Mouse (Mus musculus): ENCODE results near the gene Rbak. TPM values are rescaled to one million over a fixed set of nuclear protein-coding genes. Genes with fewer than 3 reads are reported as not detected.
A peak's percentile ranks its signal among the peaks of the same experiment; 100 is the strongest.

Gene Rbak
- 19.9 and 22.6 TPM in 2 replicates for total RNA-seq (2014; rRNA removed)
- 7.5 and 9.7 TPM in 2 replicates for polyA plus RNA-seq (2015; fragmentation: Nextera tagmentation; extraction: Ambion mirVana)

- Histone ChIP-seq H3K4me1 (ENCODE audit: insufficient read depth) (peaks cover 4% of the 10 kb centered on the region; the same call in 1 of the 2 replicates), H3K9ac (peak within 1 kb of the TSS; percentile 85), H3K9me3 (ENCODE audit: low read length) (no peaks in the 10 kb centered on the region), H3K36me3 (ENCODE audit: insufficient read depth) (peaks cover 29% of the 10 kb centered on the region), H3K27me3 (ENCODE audit: insufficient read depth, low read length) (no peaks in the 10 kb centered on the region), H3K4me3 (ENCODE audit: low read depth, low read length) (peak within 1 kb of the TSS; percentile 79), H3K27ac (ENCODE audit: low read depth, low read length) (peak within 1 kb of the TSS; percentile 93), H3K4me2 (ENCODE audit: low read depth) (peak within 1 kb of the TSS; percentile 81)
- peak; percentile 32 for TF ChIP-seq CTCF (IDR thresholded peaks at IDR 0.05; ENCODE audit: low read depth)
- DNase-seq (peak; percentile 97), ATAC-seq (peak; percentile 99)
- 2% methylated on average over 52 of the region's 58 CpGs for WGBS
These were observed at the start of gene Rbak, which contains the start of gene Spdye4b for GRCm38 (mm10) chr5:143180255-143181076. Rbak (minus strand) TSS chr5:143180775. Spdye4b (plus strand) TSS chr5:143181017.

- H3K27me3 ChIP-seq (ENCODE audit: insufficient read depth, low read length), result no peaks in the 10 kb centered on the region
- no peaks in the 10 kb centered on the region for H3K9me3 ChIP-seq (ENCODE audit: low read length)
- no peak for TF ChIP-seq CTCF (IDR thresholded peaks at IDR 0.05; ENCODE audit: low read depth)
- WGBS, result 90% methylated on average over 3 of the region's 3 CpGs
- H3K4me2 ChIP-seq (ENCODE audit: low read depth), result no peak within 1 kb of the TSS
- no peaks in the 10 kb centered on the region for H3K4me1 ChIP-seq (ENCODE audit: insufficient read depth)
- H3K4me3 ChIP-seq (ENCODE audit: low read depth, low read length), result no peak within 1 kb of the TSS
- ATAC-seq (no peak), DNase-seq (no peak)
- H3K36me3 ChIP-seq (ENCODE audit: insufficient read depth), result no peaks in the 10 kb centered on the region
- no peak within 1 kb of the TSS for H3K27ac ChIP-seq (ENCODE audit: low read depth, low read length)
- no peak within 1 kb of the TSS for H3K9ac ChIP-seq
These were observed 46.2 kb upstream of the Rbak start, which contains the start of gene Spdye4a for GRCm38 (mm10) chr5:143226790-143227189. Spdye4a (minus strand) TSS chr5:143226890.

- Histone ChIP-seq H3K27me3 (ENCODE audit: insufficient read depth, low read length) (no peaks in the 10 kb centered on the region), H3K36me3 (ENCODE audit: insufficient read depth) (no peaks in the 10 kb centered on the region), H3K27ac (ENCODE audit: low read depth, low read length) (no peak overlapping the region), H3K4me3 (ENCODE audit: low read depth, low read length) (no peak overlapping the region), H3K9me3 (ENCODE audit: low read length) (no peaks in the 10 kb centered on the region), H3K9ac (no peak overlapping the region), H3K4me2 (ENCODE audit: low read depth) (no peak overlapping the region), H3K4me1 (ENCODE audit: insufficient read depth) (no peaks in the 10 kb centered on the region)
- TF ChIP-seq CTCF (IDR thresholded peaks at IDR 0.05; ENCODE audit: low read depth), result no peak
- ATAC-seq (no peak), DNase-seq (no peak)
- WGBS, result 82% methylated on average over 1 of the region's 1 CpGs
These were observed 41.7 kb upstream of the Rbak start for GRCm38 (mm10) chr5:143222287-143222686.

- Histone ChIP-seq H3K36me3 (ENCODE audit: insufficient read depth) (no peaks in the 10 kb centered on the region), H3K27me3 (ENCODE audit: insufficient read depth, low read length) (no peaks in the 10 kb centered on the region), H3K4me1 (ENCODE audit: insufficient read depth) (no peaks in the 10 kb centered on the region), H3K4me2 (ENCODE audit: low read depth) (no peak overlapping the region), H3K27ac (ENCODE audit: low read depth, low read length) (no peak overlapping the region), H3K9me3 (ENCODE audit: low read length) (no peaks in the 10 kb centered on the region), H3K4me3 (ENCODE audit: low read depth, low read length) (no peak overlapping the region), H3K9ac (no peak overlapping the region)
- ATAC-seq, result no peak
- TF ChIP-seq CTCF (IDR thresholded peaks at IDR 0.05; ENCODE audit: low read depth), result no peak
- DNase-seq, result no peak
- WGBS, result 78% methylated on average over 5 of the region's 5 CpGs
These were observed 40.4 kb upstream of the Rbak start for GRCm38 (mm10) chr5:143220996-143221395.

GRCm38 (mm10) chr5:143213832-143214231, 33.3 kb upstream of the Rbak start:
- ATAC-seq (no peak), DNase-seq (no peak)
- no peaks in the 10 kb centered on the region for H3K36me3 ChIP-seq (ENCODE audit: insufficient read depth)
- H3K4me3 ChIP-seq (ENCODE audit: low read depth, low read length), result no peak overlapping the region
- no peak overlapping the region for H3K4me2 ChIP-seq (ENCODE audit: low read depth)
- no peaks in the 10 kb centered on the region for H3K27me3 ChIP-seq (ENCODE audit: insufficient read depth, low read length)
- H3K9me3 ChIP-seq (ENCODE audit: low read length), result no peaks in the 10 kb centered on the region
- WGBS, result 88% methylated on average over 2 of the region's 2 CpGs
- H3K27ac ChIP-seq (ENCODE audit: low read depth, low read length), result no peak overlapping the region
- no peaks in the 10 kb centered on the region for H3K4me1 ChIP-seq (ENCODE audit: insufficient read depth)
- no peak overlapping the region for H3K9ac ChIP-seq
- no peak for TF ChIP-seq CTCF (IDR thresholded peaks at IDR 0.05; ENCODE audit: low read depth)

GRCm38 (mm10) chr5:143205015-143205414, 24.4 kb upstream of the Rbak start:
- no peaks in the 10 kb centered on the region for H3K9me3 ChIP-seq (ENCODE audit: low read length)
- WGBS, result 77% methylated on average over 3 of the region's 3 CpGs
- H3K27ac ChIP-seq (ENCODE audit: low read depth, low read length), result no peak overlapping the region
- DNase-seq, result no peak
- no peaks in the 10 kb centered on the region for H3K36me3 ChIP-seq (ENCODE audit: insufficient read depth)
- H3K4me3 ChIP-seq (ENCODE audit: low read depth, low read length), result no peak overlapping the region
- no peaks in the 10 kb centered on the region for H3K4me1 ChIP-seq (ENCODE audit: insufficient read depth)
- no peak overlapping the region for H3K4me2 ChIP-seq (ENCODE audit: low read depth)
- no peak for ATAC-seq
- TF ChIP-seq CTCF (IDR thresholded peaks at IDR 0.05; ENCODE audit: low read depth), result 0 out of 2 replicates have a peak, but pooled peaks have one; percentile 7
- no peak overlapping the region for H3K9ac ChIP-seq
- no peaks in the 10 kb centered on the region for H3K27me3 ChIP-seq (ENCODE audit: insufficient read depth, low read length)

- DNase-seq, result no peak
- Histone ChIP-seq H3K4me1 (ENCODE audit: insufficient read depth) (no peaks in the 10 kb centered on the region), H3K27me3 (ENCODE audit: insufficient read depth, low read length) (no peaks in the 10 kb centered on the region), H3K4me2 (ENCODE audit: low read depth) (no peak overlapping the region), H3K9me3 (ENCODE audit: low read length) (no peaks in the 10 kb centered on the region), H3K4me3 (ENCODE audit: low read depth, low read length) (no peak overlapping the region), H3K9ac (no peak overlapping the region), H3K36me3 (ENCODE audit: insufficient read depth) (no peaks in the 10 kb centered on the region), H3K27ac (ENCODE audit: low read depth, low read length) (no peak overlapping the region)
- 89% methylated on average over 4 of the region's 4 CpGs for WGBS
- TF ChIP-seq CTCF (IDR thresholded peaks at IDR 0.05; ENCODE audit: low read depth), result no peak
- no peak for ATAC-seq
These were observed 15.9 kb upstream of the Rbak start for GRCm38 (mm10) chr5:143196506-143196905.
